Mouse (Mus musculus) C2C12 (cell line): Measurements from ENCODE around the gene Shank1. TPM values are rescaled to one million over a fixed set of nuclear protein-coding genes. Genes with fewer than 3 reads are reported as not detected.

ENCODE experiments used
- H3K27me3 ChIP-seq: one replicate; pipeline ENCODE4 v1.6.1; 2011; ENCODE audit not compliant: control insufficient read depth, insufficient read depth, insufficient read length
- H3K36me3 ChIP-seq: one replicate; pipeline ENCODE4 v1.6.1; 2011; ENCODE audit not compliant: control insufficient read depth, insufficient read depth
- H3K4me3 ChIP-seq: one replicate; pipeline ENCODE4 v1.5.1; 2011; ENCODE audit warnings: mild to moderate bottlenecking, control low read depth; ENCODE audit not compliant: poor library complexity, insufficient read depth, severe bottlenecking
- H3K79me2 ChIP-seq: one replicate; pipeline ENCODE4 v1.6.1; 2011; ENCODE audit not compliant: control insufficient read depth, insufficient read depth
- H3K79me3 ChIP-seq: one replicate; pipeline ENCODE4 v1.6.1; 2011; ENCODE audit warnings: low read depth, control low read depth
- H3ac ChIP-seq: one replicate; pipeline ENCODE3; 2011; ENCODE audit warnings: low read depth; ENCODE audit not compliant: control insufficient read depth, insufficient read length
- CEBPB ChIP-seq: IDR thresholded peaks from one replicate; pipeline ENCODE4 v1.6.1; 2011; ENCODE audit warnings: low read depth, mild to moderate bottlenecking, control low read depth, moderate library complexity
- CTCF ChIP-seq: IDR thresholded peaks from one replicate; pipeline ENCODE4 v1.5.1; 2011; ENCODE audit not compliant: control insufficient read depth, insufficient read depth, insufficient read length
- FOSL1 ChIP-seq: IDR thresholded peaks from one replicate; pipeline ENCODE4 v1.8.0; 2011; ENCODE audit warnings: mild to moderate bottlenecking, low read length; ENCODE audit not compliant: poor library complexity, insufficient read depth, severe bottlenecking
- MAX ChIP-seq: IDR thresholded peaks from one replicate; pipeline ENCODE4 v1.6.1; 2011; ENCODE audit warnings: mild to moderate bottlenecking, control low read depth
- MYOD1 ChIP-seq: IDR thresholded peaks from one replicate; pipeline ENCODE4 v1.6.1; 2011; ENCODE audit warnings: low read depth; ENCODE audit not compliant: control insufficient read depth, insufficient read length
- MYOG ChIP-seq: IDR thresholded peaks from one replicate; pipeline ENCODE4 v1.6.1; 2011; ENCODE audit not compliant: control insufficient read depth, insufficient read length; ENCODE audit errors: extremely low read depth
- USF1 ChIP-seq: IDR thresholded peaks from one replicate; pipeline ENCODE4 v1.6.1; 2011; ENCODE audit warnings: low read depth, mild to moderate bottlenecking, control low read depth, moderate library complexity
- polyA plus RNA-seq: library from polyadenylated mRNA; unstranded; fragments of >200 nt; fragmentation: generic; extraction: Trizol; gene quantifications from one replicate; pipeline ENCODE4 v1.2.1, GENCODE M21; 2012; ENCODE audit warnings: missing spikeins

Gene Shank1
- polyA plus RNA-seq, 1 experiment, result under 0.01 TPM

- no peak for TF ChIP-seq MYOD1
- no peak for TF ChIP-seq CEBPB
- no peak for TF ChIP-seq CTCF
- no peak for TF ChIP-seq USF1
- no peak for TF ChIP-seq MYOG
- no peak for TF ChIP-seq FOSL1
- no peak for TF ChIP-seq MAX
- Histone ChIP-seq H3K79me2 (no peaks in the 10 kb centered on the region), H3K79me3 (no peaks in the 10 kb centered on the region), H3K27me3 (peaks cover 15% of the 10 kb centered on the region), H3K36me3 (no peaks in the 10 kb centered on the region), H3K4me3 (no peak overlapping the region), H3ac (no peak overlapping the region)
Measured at GRCm38 (mm10) chr7:44406015-44406355, 95.9 kb downstream of the Shank1 start.

Other genes starting within 250 kb of the Shank1 start
- gene Klk1b21, start 207.9 kb upstream of the Shank1 start, polyA plus RNA-seq, result not detected
- gene Klk1b22, start 197.6 kb upstream of the Shank1 start, polyA plus RNA-seq, result 0.19 TPM
- gene Klk1b16, start 173.5 kb upstream of the Shank1 start, polyA plus RNA-seq, result not detected
- not detected for gene Klk1b24, start 122.0 kb upstream of the Shank1 start, polyA plus RNA-seq
- not detected for gene Klk1b3, start 112.1 kb upstream of the Shank1 start, polyA plus RNA-seq
- not detected for gene Klk1b4, start 102.8 kb upstream of the Shank1 start, polyA plus RNA-seq
- not detected for gene Klk1b5, start 94.3 kb upstream of the Shank1 start, polyA plus RNA-seq
- gene Klk1, start 84.9 kb upstream of the Shank1 start, polyA plus RNA-seq, result not detected
- 0.06 TPM for gene Gm36864, start 74.1 kb upstream of the Shank1 start, polyA plus RNA-seq
- gene 1700028J19Rik, start 63.6 kb upstream of the Shank1 start, polyA plus RNA-seq, result 0.68 TPM
- 68.9 TPM for gene 2410002F23Rik, start 63.5 kb upstream of the Shank1 start, polyA plus RNA-seq
- not detected for gene Acp4, start 52.9 kb upstream of the Shank1 start, polyA plus RNA-seq
- gene Gm15517, start 48.8 kb upstream of the Shank1 start, polyA plus RNA-seq, result not detected
- gene Clec11a, start 3.4 kb upstream of the Shank1 start, polyA plus RNA-seq, result 0.30 TPM
- not detected for gene Syt3, start 73.8 kb downstream of the Shank1 start, polyA plus RNA-seq
- gene 1700008O03Rik, start 75.6 kb downstream of the Shank1 start, polyA plus RNA-seq, result 0.11 TPM
- not detected for gene Lrrc4b, start 118.8 kb downstream of the Shank1 start, polyA plus RNA-seq
- not detected for gene Aspdh, start 155.1 kb downstream of the Shank1 start, polyA plus RNA-seq
- 77.5 TPM for gene Josd2, start 157.7 kb downstream of the Shank1 start, polyA plus RNA-seq
- gene Emc10, start 186.3 kb downstream of the Shank1 start, polyA plus RNA-seq, result 93.5 TPM
- gene Fam71e1, start 186.3 kb downstream of the Shank1 start, polyA plus RNA-seq, result 0.95 TPM
- gene Mybpc2, start 214.4 kb downstream of the Shank1 start, polyA plus RNA-seq, result not detected
- 0.01 TPM for gene Spib, start 221.8 kb downstream of the Shank1 start, polyA plus RNA-seq
- 66.1 TPM for gene Pold1, start 238.6 kb downstream of the Shank1 start, polyA plus RNA-seq
- 61.0 TPM for gene Nr1h2, start 243.7 kb downstream of the Shank1 start, polyA plus RNA-seq